Mouse (Mus musculus) heart, embryonic 11.5 days (tissue): ENCODE measurements around the gene Hexb. TPM values are rescaled to one million over a fixed set of nuclear protein-coding genes. Genes with fewer than 3 reads are reported as not detected.

Experiments used
- ATAC-seq: fragments of 200-750 bp; cut with Nextera tagmentation; replicated peaks from 2 replicates; pipeline ENCODE4 v1.8.0; 2017; ENCODE audit warnings: moderate library complexity; ENCODE audit not compliant: insufficient number of reproducible peaks, low FRiP score, low TSS enrichment
- H3K27ac ChIP-seq: fragments of 300-500 bp; sonication (generic); 2 replicates; pipeline ENCODE4 v1.5.1; 2014; ENCODE audit warnings: mild to moderate bottlenecking, low read depth, low read length
- H3K27me3 ChIP-seq: fragments of 300-500 bp; sonication (generic); 2 replicates; pipeline ENCODE4 v1.6.1; 2014; ENCODE audit warnings: mild to moderate bottlenecking, low read length, mixed read lengths; ENCODE audit not compliant: control insufficient read depth, insufficient read depth
- H3K36me3 ChIP-seq: fragments of 300-500 bp; sonication (generic); 2 replicates; pipeline ENCODE4 v1.6.1; 2014; ENCODE audit warnings: mild to moderate bottlenecking, low read length, moderate library complexity, mixed read lengths; ENCODE audit not compliant: control insufficient read depth, insufficient read depth
- H3K4me1 ChIP-seq: fragments of 300-500 bp; sonication (generic); 2 replicates; pipeline ENCODE4 v1.6.1; 2014; ENCODE audit warnings: low read length; ENCODE audit not compliant: control insufficient read depth, insufficient read depth
- H3K4me2 ChIP-seq: fragments of 300-500 bp; sonication (generic); 2 replicates; pipeline ENCODE4 v1.6.1; 2014; ENCODE audit warnings: mild to moderate bottlenecking, moderate library complexity
- H3K4me3 ChIP-seq: fragments of 300-500 bp; sonication (generic); 2 replicates; pipeline ENCODE4 v1.5.1; 2014; ENCODE audit warnings: low read depth, low read length
- H3K9ac ChIP-seq: fragments of 300-500 bp; sonication (generic); 2 replicates; pipeline ENCODE4 v1.6.1; 2014; ENCODE audit warnings: mild to moderate bottlenecking, low read depth, low read length, moderate library complexity
- H3K9me3 ChIP-seq: fragments of 300-500 bp; sonication (generic); replicated peaks from 2 replicates; pipeline ENCODE4 v1.6.1; 2016; ENCODE audit warnings: low read length; ENCODE audit not compliant: control insufficient read depth
- WGBS: fragments of 180-500 bp; shearing (Covaris S2); extraction: QIAGEN DNeasy Blood & Tissue Kit; methylation state at CpG from one replicate; pipeline ENCODE4 v1.1.7; 2014; ENCODE audit not compliant: insufficient replicate concordance; 5-methylcytosine and 5-hydroxymethylcytosine counted together
- polyA plus RNA-seq: library from polyadenylated mRNA; unstranded; fragments of >200 nt; fragmentation: Nextera tagmentation; extraction: Ambion mirVana; gene quantifications from 2 replicates; pipeline ENCODE4 v1.2.1, GENCODE M21; 2014

Gene Hexb
- polyA plus RNA-seq, 1 experiment from 2014 or later = 32.3 TPM

DNA sequence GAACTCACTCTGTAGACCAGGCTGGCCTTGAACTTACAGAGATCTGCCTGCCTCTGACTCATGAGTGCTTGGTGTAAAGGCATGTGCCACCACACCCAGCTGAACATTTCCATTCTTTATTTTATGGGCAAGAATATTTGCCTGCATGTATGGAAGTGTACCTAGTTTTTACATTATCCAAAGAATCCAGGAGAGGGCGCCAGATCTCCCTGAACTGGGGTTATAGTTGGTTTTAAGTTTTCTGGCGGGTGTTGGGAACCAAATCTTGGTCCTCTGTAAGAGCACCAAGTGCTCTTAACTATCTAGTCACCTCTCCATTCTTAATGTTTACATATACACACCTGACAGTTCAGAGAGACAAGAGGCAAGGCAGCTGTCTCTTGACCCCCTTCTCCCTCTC lies 34.9 kb upstream of the Hexb start:
- no peak for ATAC-seq

GRCm38 (mm10) chr13:97230101-97230500 lies 31.9 kb upstream of the Hexb start:
- ATAC-seq = no peak
- whole genome bisulfite sequencing = 69% methylated on average over 3 of the region's 3 CpGs
- H3K27ac ChIP-seq = no peak overlapping the region

More for the DNA sequence above, 34.9 kb upstream of the Hexb start:
- Histone ChIP-seq H3K9me3 (no peaks in the 10 kb centered on the region), H3K4me1 (no peaks in the 10 kb centered on the region), H3K4me3 (no peak overlapping the region), H3K36me3 (no peaks in the 10 kb centered on the region), H3K27me3 (no peaks in the 10 kb centered on the region), H3K9ac (no peak overlapping the region), H3K4me2 (no peak overlapping the region), H3K27ac (no peak overlapping the region)
- 70% methylated on average over 2 of the region's 2 CpGs for WGBS

GRCm38 (mm10) chr13:97227795-97228194 lies 29.6 kb upstream of the Hexb start:
- H3K4me1 ChIP-seq = no peaks in the 10 kb centered on the region
- no peak overlapping the region for H3K4me2 ChIP-seq
- H3K9ac ChIP-seq = no peak overlapping the region
- ATAC-seq = no peak
- no peaks in the 10 kb centered on the region for H3K27me3 ChIP-seq
- no peaks in the 10 kb centered on the region for H3K9me3 ChIP-seq
- no peak overlapping the region for H3K27ac ChIP-seq
- H3K36me3 ChIP-seq = no peaks in the 10 kb centered on the region
- no peak overlapping the region for H3K4me3 ChIP-seq
- WGBS = 87% methylated on average over 3 of the region's 3 CpGs

More at GRCm38 (mm10) chr13:97230101-97230500, 31.9 kb upstream of the Hexb start:
- no peaks in the 10 kb centered on the region for H3K36me3 ChIP-seq
- no peaks in the 10 kb centered on the region for H3K9me3 ChIP-seq
- H3K4me1 ChIP-seq = no peaks in the 10 kb centered on the region
- no peak overlapping the region for H3K4me2 ChIP-seq
- H3K4me3 ChIP-seq = no peak overlapping the region
- H3K9ac ChIP-seq = no peak overlapping the region
- no peaks in the 10 kb centered on the region for H3K27me3 ChIP-seq

- Histone ChIP-seq H3K4me1 (no peaks in the 10 kb centered on the region), H3K9me3 (no peaks in the 10 kb centered on the region), H3K4me3 (no peak overlapping the region), H3K36me3 (no peaks in the 10 kb centered on the region), H3K9ac (no peak overlapping the region), H3K27me3 (no peaks in the 10 kb centered on the region), H3K27ac (no peak overlapping the region), H3K4me2 (no peak overlapping the region)
- WGBS = 71% methylated on average over 17 of the region's 17 CpGs
- no peak for ATAC-seq
Observed at GRCm38 (mm10) chr13:97225130-97225529, 27.0 kb upstream of the Hexb start.

DNA sequence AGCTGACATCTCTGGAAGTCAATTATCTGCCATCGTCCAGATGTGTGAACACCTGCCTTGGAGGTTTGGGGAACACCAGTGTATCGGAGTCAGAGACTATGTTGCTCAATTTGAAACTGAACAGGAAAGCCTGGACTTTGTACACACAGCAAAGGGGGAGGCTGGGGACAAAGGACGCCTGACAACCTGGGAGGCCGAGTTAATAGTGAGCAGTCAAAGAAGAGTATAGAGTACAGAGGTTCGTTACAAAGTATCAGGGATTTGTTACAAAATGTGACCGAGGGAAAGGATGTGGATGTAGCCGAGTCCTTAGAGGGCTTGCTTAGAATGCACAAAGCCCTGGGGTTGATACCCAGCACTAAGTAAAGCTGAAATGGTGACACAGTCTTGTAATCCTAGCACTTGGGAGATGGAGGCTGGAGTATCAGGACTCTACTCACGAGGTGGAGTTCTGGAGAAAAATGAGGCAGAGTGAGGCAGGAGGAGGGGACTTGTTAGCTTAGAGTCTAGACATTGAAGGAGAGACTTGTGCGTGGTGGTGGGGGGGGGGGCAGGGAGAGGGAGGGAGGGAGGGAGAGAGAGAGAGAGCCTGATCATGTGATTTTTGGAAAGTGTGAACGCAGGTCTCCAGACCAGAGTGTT lies 26.3 kb upstream of the Hexb start:
- Histone ChIP-seq H3K4me1 (no peaks in the 10 kb centered on the region), H3K9ac (no peak overlapping the region), H3K27me3 (no peaks in the 10 kb centered on the region), H3K27ac (no peak overlapping the region), H3K9me3 (no peaks in the 10 kb centered on the region), H3K4me3 (no peak overlapping the region), H3K36me3 (no peaks in the 10 kb centered on the region), H3K4me2 (no peak overlapping the region)
- ATAC-seq = no peak
- 64% methylated on average over 10 of the region's 10 CpGs for WGBS

DNA sequence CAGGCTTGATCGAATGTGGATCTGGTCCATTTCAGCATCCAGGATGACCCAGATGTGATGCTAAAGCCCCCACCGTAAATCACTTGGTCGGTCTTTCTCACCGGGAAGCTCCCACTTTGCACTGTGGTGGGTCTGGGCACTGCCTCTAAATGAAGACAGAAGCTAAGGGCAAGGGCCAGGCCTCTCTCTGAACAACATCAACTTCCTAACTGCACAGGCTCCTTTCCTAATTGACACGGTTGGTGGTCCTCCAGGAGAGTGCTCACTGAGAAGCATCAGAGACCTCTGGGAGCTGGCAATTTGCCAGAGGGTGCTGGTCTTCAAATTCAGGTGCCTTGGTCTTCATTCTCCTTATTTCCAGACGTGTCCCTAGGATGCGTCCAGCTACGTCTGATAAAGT lies 25.7 kb upstream of the Hexb start:
- Histone ChIP-seq H3K27me3 (no peaks in the 10 kb centered on the region), H3K4me1 (no peaks in the 10 kb centered on the region), H3K4me2 (no peak overlapping the region), H3K9ac (no peak overlapping the region), H3K4me3 (no peak overlapping the region), H3K27ac (no peak overlapping the region), H3K36me3 (no peaks in the 10 kb centered on the region), H3K9me3 (no peaks in the 10 kb centered on the region)
- WGBS = 74% methylated on average over 8 of the region's 8 CpGs
- no peak for ATAC-seq

DNA sequence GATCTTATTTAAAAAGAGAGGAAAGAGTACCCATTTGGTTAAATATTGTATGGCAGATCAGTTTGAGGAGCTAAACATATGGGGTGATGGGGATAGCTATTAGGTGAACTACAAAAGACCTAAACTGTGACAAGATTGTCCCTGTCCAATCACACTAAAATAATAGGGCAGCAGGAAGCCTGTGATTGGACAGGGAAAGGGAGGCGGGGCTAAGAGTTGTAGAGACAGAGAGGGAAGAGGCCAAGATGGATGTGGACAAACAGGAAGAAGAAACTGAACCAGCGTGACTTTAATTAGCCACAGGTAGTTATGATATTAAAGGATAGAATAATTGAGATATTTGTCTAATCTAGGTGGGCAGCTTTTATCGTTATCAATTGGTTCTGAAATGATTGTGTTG lies 21.9 kb upstream of the Hexb start:
- Histone ChIP-seq H3K4me2 (no peak overlapping the region), H3K4me1 (no peaks in the 10 kb centered on the region), H3K4me3 (no peak overlapping the region), H3K9ac (no peak overlapping the region), H3K9me3 (no peaks in the 10 kb centered on the region), H3K27ac (no peak overlapping the region), H3K36me3 (no peaks in the 10 kb centered on the region), H3K27me3 (no peaks in the 10 kb centered on the region)
- no peak for ATAC-seq
- WGBS = 85% methylated on average over 3 of the region's 3 CpGs

DNA sequence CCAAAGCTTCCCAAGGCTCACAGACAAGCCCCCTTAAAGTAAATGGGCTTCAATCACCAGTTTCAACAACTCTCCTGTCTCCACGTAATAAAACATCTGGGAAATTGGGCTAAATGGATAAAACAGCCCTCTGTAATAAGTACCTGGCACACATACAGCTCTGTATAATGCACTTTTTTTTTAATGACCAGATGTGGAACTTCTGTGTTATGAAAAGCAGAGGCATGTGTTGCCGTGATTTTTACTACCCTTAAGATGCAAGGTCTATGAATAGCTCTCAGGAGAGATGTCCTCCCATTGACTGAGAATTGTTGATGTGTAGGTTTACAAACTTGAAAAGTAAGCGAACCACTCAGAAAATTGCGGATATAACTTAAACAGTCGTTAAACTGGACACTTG lies 18.0 kb upstream of the Hexb start:
- ATAC-seq = no peak
- 73% methylated on average over 5 of the region's 5 CpGs for WGBS

DNA sequence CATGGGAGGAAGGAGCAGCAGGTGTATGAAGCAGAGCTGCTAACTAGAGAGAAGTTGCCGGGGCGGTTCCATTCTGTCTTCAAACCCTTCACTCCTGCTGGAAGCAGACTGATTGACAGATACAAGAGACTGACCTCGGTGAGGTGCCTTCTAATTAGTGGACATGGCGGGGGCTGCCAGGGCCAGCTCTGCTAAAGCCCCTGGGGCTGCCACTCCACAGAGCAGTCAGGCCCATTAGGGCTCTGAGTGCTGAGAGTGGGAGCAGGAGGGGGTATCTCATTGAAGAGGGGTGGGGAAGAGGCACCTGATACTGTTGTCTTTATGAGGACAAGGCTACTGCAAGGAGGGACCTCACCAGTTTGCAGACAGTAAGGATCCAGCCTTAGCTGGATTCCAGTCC lies 17.4 kb upstream of the Hexb start:
- WGBS = 45% methylated on average over 4 of the region's 4 CpGs
- Histone ChIP-seq H3K4me2 (no peak overlapping the region), H3K27ac (no peak overlapping the region), H3K27me3 (no peaks in the 10 kb centered on the region), H3K9me3 (no peaks in the 10 kb centered on the region), H3K4me3 (no peak overlapping the region), H3K9ac (no peak overlapping the region), H3K4me1 (no peaks in the 10 kb centered on the region), H3K36me3 (no peaks in the 10 kb centered on the region)
- ATAC-seq = no peak

More for the DNA sequence above, 18.0 kb upstream of the Hexb start:
- H3K9ac ChIP-seq = no peak overlapping the region
- no peaks in the 10 kb centered on the region for H3K36me3 ChIP-seq
- no peaks in the 10 kb centered on the region for H3K4me1 ChIP-seq
- H3K9me3 ChIP-seq = no peaks in the 10 kb centered on the region
- H3K27ac ChIP-seq = no peak overlapping the region
- no peak overlapping the region for H3K4me2 ChIP-seq
- H3K4me3 ChIP-seq = no peak overlapping the region
- H3K27me3 ChIP-seq = no peaks in the 10 kb centered on the region
